Mouse (Mus musculus) MEL (cell line): ENCODE data around the gene Cebpzos. TPM values are rescaled to one million over a fixed set of nuclear protein-coding genes. Genes with fewer than 3 reads are reported as not detected.

ENCODE experiments used
- DNase-seq: peaks from one replicate; pipeline ENCODE4 v3.0.0; 2011; ENCODE audit warnings: low read depth, low spot score
- H3K27ac ChIP-seq: 2 replicates; pipeline ENCODE4 v1.5.1; 2012; ENCODE audit warnings: low read depth, mild to moderate bottlenecking, control low read depth, low read length, moderate library complexity; ENCODE audit not compliant: control insufficient read depth
- H3K27me3 ChIP-seq, 2 experiments: fragments of 150-350 bp in 1 of 2; sonication (generic) in 1 of 2; 2 replicates each; pipeline ENCODE4 v1.6.1; 2012; ENCODE audit warnings: low read length in 2 of 2, mild to moderate bottlenecking in 2 of 2, improper control_type of control experiment in 1 of 2, moderate library complexity in 1 of 2; ENCODE audit not compliant: insufficient read depth in 2 of 2, control insufficient read depth in 1 of 2
- H3K36me3 ChIP-seq, 2 experiments: 2 replicates each; pipeline ENCODE4 v1.6.1; 2012 to 2014; ENCODE audit warnings: low read length in 2 of 2, improper control_type of control experiment in 1 of 2, inconsistent platforms in 1 of 2, mild to moderate bottlenecking in 1 of 2; ENCODE audit not compliant: insufficient read depth in 2 of 2, control insufficient read depth in 1 of 2
- H3K4me1 ChIP-seq, 2 experiments: fragments of 150-350 bp in 1 of 2; sonication (generic) in 1 of 2; 2 replicates each; pipeline ENCODE4 v1.6.1; 2012; ENCODE audit warnings: low read length in 2 of 2, improper control_type of control experiment in 1 of 2, mild to moderate bottlenecking in 1 of 2; ENCODE audit not compliant: insufficient read depth in 2 of 2, control insufficient read depth in 1 of 2
- H3K4me3 ChIP-seq, 2 experiments: fragments of 150-350 bp in 1 of 2; sonication (generic) in 1 of 2; 2 replicates each; pipeline ENCODE4 v1.5.1; 2012; ENCODE audit warnings: low read depth in 2 of 2, low read length in 2 of 2, mild to moderate bottlenecking in 2 of 2, moderate library complexity in 2 of 2, control low read depth in 1 of 2, improper control_type of control experiment in 1 of 2; ENCODE audit not compliant: control insufficient read depth in 1 of 2, insufficient read depth in 1 of 2
- H3K79me2 ChIP-seq: 2 replicates; pipeline ENCODE4 v1.6.1; 2012; ENCODE audit warnings: mild to moderate bottlenecking, low read length, moderate library complexity; ENCODE audit not compliant: control insufficient read depth, poor library complexity, insufficient read depth
- H3K9ac ChIP-seq: 2 replicates; pipeline ENCODE4 v1.6.1; 2012; ENCODE audit warnings: low read depth, mild to moderate bottlenecking, control low read depth, low read length, moderate library complexity; ENCODE audit not compliant: control insufficient read depth, poor library complexity, severe bottlenecking
- H3K9me3 ChIP-seq: fragments of 150-350 bp; sonication (generic); replicated peaks from 2 replicates; pipeline ENCODE4 v1.6.1; 2012; ENCODE audit warnings: mild to moderate bottlenecking, low read length, improper control_type of control experiment, moderate library complexity; ENCODE audit not compliant: insufficient read depth
- CHD2 ChIP-seq: IDR thresholded peaks from 2 replicates; pipeline ENCODE4 v1.6.1; 2011; ENCODE audit warnings: low read length, improper control_type of control experiment
- CTCF ChIP-seq, 3 experiments: IDR thresholded peaks in 2 of 3; conservative IDR thresholded peaks in 1 of 3; 2 replicates each; pipeline ENCODE4 v1.5.1; 2011 to 2012; ENCODE audit warnings: low read length in 3 of 3, low read depth in 2 of 3, mild to moderate bottlenecking in 2 of 3, improper control_type of control experiment in 1 of 3, inconsistent platforms in 1 of 3, mixed read lengths in 1 of 3, moderate library complexity in 1 of 3; ENCODE audit not compliant: control insufficient read depth in 1 of 3, insufficient read depth in 1 of 3, poor library complexity in 1 of 3, severe bottlenecking in 1 of 3
- EP300 ChIP-seq, 2 experiments: IDR thresholded peaks; 2 replicates each; pipeline ENCODE4 v1.6.1; 2011; ENCODE audit warnings: improper control_type of control experiment in 2 of 2, low read length in 2 of 2, low read depth in 1 of 2, mild to moderate bottlenecking in 1 of 2
- ETS1 ChIP-seq: IDR thresholded peaks from 2 replicates; pipeline ENCODE4 v1.6.1; 2012; ENCODE audit warnings: low read depth, mild to moderate bottlenecking, inconsistent platforms, low read length, improper control_type of control experiment, moderate library complexity
- GABPA ChIP-seq: IDR thresholded peaks from 2 replicates; pipeline ENCODE4 v1.6.1; 2012; ENCODE audit warnings: low read depth, mild to moderate bottlenecking, inconsistent platforms, low read length, improper control_type of control experiment, moderate library complexity
- GATA1 ChIP-seq: IDR thresholded peaks from 2 replicates; pipeline ENCODE4 v1.6.1; 2011; ENCODE audit warnings: low read depth, low read length, improper control_type of control experiment
- JUND ChIP-seq: IDR thresholded peaks from 2 replicates; pipeline ENCODE4 v1.6.1; 2011; ENCODE audit warnings: low read depth, mild to moderate bottlenecking, improper control_type of control experiment, low read length
- MAX ChIP-seq: IDR thresholded peaks from 2 replicates; pipeline ENCODE4 v1.6.1; 2011; ENCODE audit warnings: low read length, improper control_type of control experiment
- MAZ ChIP-seq: IDR thresholded peaks from 2 replicates; pipeline ENCODE4 v1.6.1; 2012; ENCODE audit warnings: low read depth, mild to moderate bottlenecking, inconsistent platforms, low read length, improper control_type of control experiment
- MEF2A ChIP-seq: IDR thresholded peaks from 2 replicates; pipeline ENCODE4 v1.6.1; 2014; ENCODE audit warnings: low read depth, mild to moderate bottlenecking, inconsistent platforms, low read length, improper control_type of control experiment; ENCODE audit not compliant: poor library complexity, insufficient replicate concordance, severe bottlenecking; ENCODE audit errors: extremely low read depth
- MYC ChIP-seq: IDR thresholded peaks from 2 replicates; pipeline ENCODE4 v1.6.1; 2011; ENCODE audit warnings: low read depth, mild to moderate bottlenecking, low read length, improper control_type of control experiment, moderate library complexity
- NRF1 ChIP-seq: IDR thresholded peaks from 2 replicates; pipeline ENCODE4 v1.6.1; 2014; ENCODE audit warnings: low read depth, mild to moderate bottlenecking, inconsistent platforms, low read length, improper control_type of control experiment, moderate library complexity; ENCODE audit not compliant: poor library complexity, insufficient read depth, severe bottlenecking
- POLR2AphosphoS2 ChIP-seq: IDR thresholded peaks from 2 replicates; pipeline ENCODE4 v1.6.1; 2011; ENCODE audit warnings: low read length, improper control_type of control experiment
- TAL1 ChIP-seq: IDR thresholded peaks from 2 replicates; pipeline ENCODE4 v1.6.1; 2012; ENCODE audit warnings: mild to moderate bottlenecking, inconsistent platforms, low read length, moderate library complexity, mixed read lengths
- TBP ChIP-seq: IDR thresholded peaks from 2 replicates; pipeline ENCODE4 v1.8.0; 2011; ENCODE audit warnings: low read depth, low read length, improper control_type of control experiment
- UBTF ChIP-seq: IDR thresholded peaks from 2 replicates; pipeline ENCODE4 v1.6.1; 2012; ENCODE audit warnings: low read depth, mild to moderate bottlenecking, inconsistent platforms, low read length, improper control_type of control experiment, moderate library complexity, borderline replicate concordance; ENCODE audit not compliant: insufficient read depth
- USF2 ChIP-seq, 2 experiments: IDR thresholded peaks; 2 replicates each; pipeline ENCODE4 v1.6.1; 2011 to 2012; ENCODE audit warnings: improper control_type of control experiment in 2 of 2, low read length in 2 of 2, borderline replicate concordance in 1 of 2, inconsistent platforms in 1 of 2, low read depth in 1 of 2, mild to moderate bottlenecking in 1 of 2; ENCODE audit not compliant: insufficient read depth in 1 of 2
- ZKSCAN1 ChIP-seq: IDR thresholded peaks from 2 replicates; pipeline ENCODE4 v1.6.1; 2012; ENCODE audit warnings: low read depth, mild to moderate bottlenecking, inconsistent platforms, low read length, improper control_type of control experiment, moderate library complexity
- ZMIZ1 ChIP-seq: IDR thresholded peaks from 2 replicates; pipeline ENCODE4 v1.6.1; 2012; ENCODE audit warnings: low read depth, mild to moderate bottlenecking, inconsistent platforms, low read length, improper control_type of control experiment, moderate library complexity
- ZNF384 ChIP-seq: IDR thresholded peaks from 2 replicates; pipeline ENCODE4 v1.6.1; 2012; ENCODE audit warnings: low read depth, mild to moderate bottlenecking, inconsistent platforms, low read length, improper control_type of control experiment
- polyA plus RNA-seq, 2 experiments: library from polyadenylated mRNA; stranded (reverse) in 1 of 2; unstranded in 1 of 2; fragments of >175 nt in 1 of 2; fragments of >200 nt in 1 of 2; gene quantifications; 2 replicates each; pipeline versions ENCODE4 v1.2.1 to v1.2.4; 2012; ENCODE audit warnings: low replicate concordance in 2 of 2, low read depth in 1 of 2; ENCODE audit not compliant: insufficient read length in 2 of 2, insufficient read depth in 1 of 2, missing spikeins in 1 of 2
- total RNA-seq: library from RNA; depleted of rRNA; stranded (reverse); fragments of 300-350 nt; gene quantifications from 2 replicates; pipeline ENCODE4 v1.2.3, GENCODE M21; 2012

Cebpzos gene
- total and polyA plus RNA-seq, 3 experiments = 18.9 to 30.2 TPM; not detected in 1

GRCm38 (mm10) chr17:78959473-78959872 is 43.2 kb downstream of the Cebpzos start:
- H3K27me3 ChIP-seq = no peaks in the 10 kb centered on the region; a peak in 1 of 4 replicates
- H3K9me3 ChIP-seq = no peaks in the 10 kb centered on the region
- H3K9ac ChIP-seq = no peak overlapping the region
- no peaks in the 10 kb centered on the region for H3K79me2 ChIP-seq
- no peaks in the 10 kb centered on the region for H3K4me1 ChIP-seq
- DNase-seq = no peak
- H3K27ac ChIP-seq = no peak overlapping the region
- H3K36me3 ChIP-seq = no peaks in the 10 kb centered on the region
- no peak overlapping the region for H3K4me3 ChIP-seq
- TF ChIP-seq TAL1 (no peak), JUND (no peak), EP300 (IDR thresholded peaks at IDR 0.05; ENCODE audit: low read depth in 1 of 2, low read length in 2 of 2) (no peak), ZNF384 (no peak), MYC (no peak), ZMIZ1 (no peak), MEF2A (no peak), CTCF (IDR thresholded peaks at IDR 0.05 in 2 of 3, conservative IDR thresholded peaks at IDR 0.05 in 1 of 3; ENCODE audit: control insufficient read depth in 1 of 3, insufficient read depth in 1 of 3, low read depth in 2 of 3, low read length in 3 of 3, poor library complexity in 1 of 3, severe bottlenecking in 1 of 3) (no peak), UBTF (no peak), GABPA (no peak), ZKSCAN1 (no peak), CHD2 (no peak), POLR2AphosphoS2 (no peak), GATA1 (no peak), MAX (no peak), MAZ (no peak)
- TF ChIP-seq, all 39 proteins: peak for 0

- Histone ChIP-seq H3K27ac (no peak overlapping the region), H3K4me1 (no peaks in the 10 kb centered on the region), H3K36me3 (no peaks in the 10 kb centered on the region), H3K4me3 (no peak overlapping the region), H3K9me3 (no peaks in the 10 kb centered on the region), H3K27me3 (no peaks in the 10 kb centered on the region), H3K9ac (no peak overlapping the region), H3K79me2 (no peaks in the 10 kb centered on the region)
- TF ChIP-seq ETS1 = no peak
- no peak for TF ChIP-seq NRF1
- TF ChIP-seq TBP = no peak
- no peak for TF ChIP-seq GABPA
- TF ChIP-seq USF2 (IDR thresholded peaks at IDR 0.05; ENCODE audit: borderline replicate concordance in 1 of 2, insufficient read depth in 1 of 2, low read depth in 1 of 2, low read length in 2 of 2) = no peak
- TF ChIP-seq MAX = no peak
- no peak for DNase-seq
These were observed 48.1 kb downstream of the Cebpzos start for GRCm38 (mm10) chr17:78964387-78964786.
